Mouse (Mus musculus) megakaryocyte, embryonic 14.5 days (primary cell): ENCODE measurements around the gene E130309D02Rik.

ENCODE experiments used
- FLI1 ChIP-seq: IDR thresholded peaks from 2 replicates; pipeline ENCODE4 v1.6.1; 2012; ENCODE audit warnings: low read length, inconsistent platforms, mixed read lengths
- GATA1 ChIP-seq: IDR thresholded peaks from 3 replicates; pipeline ENCODE4 v1.6.1; 2012; ENCODE audit warnings: mixed read lengths, low read length, inconsistent platforms, borderline replicate concordance

- TF ChIP-seq FLI1 (no peak), GATA1 (no peak)
Observed at GRCm38 (mm10) chr5:143315514-143315888, 341 bp upstream of the E130309D02Rik start.
